Mouse (Mus musculus): Measurements from ENCODE around the gene Tead1.

DNA sequence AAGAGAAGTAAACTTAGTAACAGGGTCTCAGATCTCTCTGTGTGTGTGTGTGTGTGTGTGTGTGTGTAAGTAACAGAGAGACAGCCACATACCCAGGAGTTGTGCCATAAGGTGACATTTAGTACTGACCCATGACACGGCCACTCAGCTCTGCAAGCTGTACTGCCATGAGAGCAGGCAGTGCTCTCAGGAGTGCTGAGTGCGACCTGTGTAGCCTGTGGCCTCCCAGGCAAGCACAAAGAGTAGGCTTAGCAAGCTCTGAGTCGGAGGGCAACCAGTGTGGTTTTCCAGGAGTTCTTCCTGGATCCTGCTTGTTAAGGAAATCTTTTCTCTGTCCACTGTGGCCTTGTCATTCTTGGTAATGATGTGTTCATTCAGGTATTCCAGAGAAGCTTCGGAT is 154.0 kb downstream of the Tead1 start:
- TF ChIP-seq CTCF (IDR thresholded peaks at IDR 0.05; ENCODE audit: control insufficient read depth, insufficient read depth, insufficient read length): no peak
- no peak for TF ChIP-seq MYOD1 (IDR thresholded peaks at IDR 0.05; ENCODE audit: control insufficient read depth, insufficient read length, low read depth)
- no peak for TF ChIP-seq MAX (IDR thresholded peaks at IDR 0.05)
- TF ChIP-seq CEBPB (IDR thresholded peaks at IDR 0.05; ENCODE audit: low read depth): no peak

Measured in C2C12 (cell line).